Mouse (Mus musculus): ENCODE data around the gene Sgsh. TPM values are rescaled to one million over a fixed set of nuclear protein-coding genes. Genes with fewer than 3 reads are reported as not detected.

The Sgsh gene
- polyA plus RNA-seq, 1 experiment: 41.9 TPM

DNA sequence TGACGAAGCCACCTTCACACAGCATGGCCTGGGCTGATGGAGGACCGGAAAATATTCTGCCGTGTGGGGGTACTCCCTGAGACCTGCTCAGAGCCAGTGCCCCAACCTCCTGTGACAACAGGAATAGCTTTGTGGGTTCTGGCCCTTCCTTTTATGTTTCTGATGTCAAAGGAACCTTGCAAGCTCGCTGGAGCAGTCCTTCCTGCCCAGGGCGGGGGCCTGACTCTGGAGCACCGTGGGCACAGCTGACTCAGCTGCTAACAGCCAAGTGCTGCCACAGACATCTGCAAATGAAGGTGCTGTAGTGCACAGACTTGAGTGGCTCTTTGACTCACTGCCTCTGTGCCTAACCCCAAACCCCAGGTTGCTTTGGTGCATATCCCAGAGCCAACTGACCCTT lies 10.5 kb downstream of the Sgsh start:
- H3K4me3 ChIP-seq (ENCODE audit: insufficient read depth, low read length): no peak overlapping the region
- TF ChIP-seq POLR2A (IDR thresholded peaks at IDR 0.05; ENCODE audit: borderline replicate concordance, low read depth, low read length) (no peak), CTCF (IDR thresholded peaks at IDR 0.05; ENCODE audit: low read depth, low read length) (no peak)
- H3K4me1 ChIP-seq (ENCODE audit: control insufficient read depth, insufficient read depth, low read length): peaks cover 33% of the 10 kb centered on the region
- no peak overlapping the region for H3K27ac ChIP-seq (ENCODE audit: insufficient read depth, low read depth, low read length)

DNA sequence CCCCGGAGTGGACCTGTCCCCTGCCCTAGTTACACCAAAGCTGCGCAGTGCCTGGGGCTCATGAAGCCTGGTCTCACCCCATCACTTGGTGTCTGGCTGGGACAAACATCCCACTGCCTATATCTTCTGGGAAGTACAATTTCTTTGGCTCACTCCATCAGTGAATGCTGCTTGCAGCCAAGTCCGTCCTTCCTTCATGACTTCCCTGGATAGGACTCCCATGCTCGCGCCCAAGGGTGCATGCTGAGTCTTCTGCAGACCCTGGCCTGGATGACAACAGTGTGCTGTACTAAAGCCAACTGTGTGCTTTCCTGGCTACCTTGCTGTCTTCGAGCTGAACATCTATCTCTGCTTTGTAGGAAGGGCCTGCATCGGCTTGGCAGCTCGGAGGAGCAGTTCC lies 11.2 kb downstream of the Sgsh start:
- Histone ChIP-seq H3K4me1 (ENCODE audit: control insufficient read depth, insufficient read depth, low read length) (peaks cover 33% of the 10 kb centered on the region), H3K4me3 (ENCODE audit: insufficient read depth, low read length) (no peak overlapping the region), H3K27ac (ENCODE audit: insufficient read depth, low read depth, low read length) (no peak overlapping the region)
- TF ChIP-seq CTCF (IDR thresholded peaks at IDR 0.05; ENCODE audit: low read depth, low read length): no peak
- no peak for TF ChIP-seq POLR2A (IDR thresholded peaks at IDR 0.05; ENCODE audit: borderline replicate concordance, low read depth, low read length)

DNA sequence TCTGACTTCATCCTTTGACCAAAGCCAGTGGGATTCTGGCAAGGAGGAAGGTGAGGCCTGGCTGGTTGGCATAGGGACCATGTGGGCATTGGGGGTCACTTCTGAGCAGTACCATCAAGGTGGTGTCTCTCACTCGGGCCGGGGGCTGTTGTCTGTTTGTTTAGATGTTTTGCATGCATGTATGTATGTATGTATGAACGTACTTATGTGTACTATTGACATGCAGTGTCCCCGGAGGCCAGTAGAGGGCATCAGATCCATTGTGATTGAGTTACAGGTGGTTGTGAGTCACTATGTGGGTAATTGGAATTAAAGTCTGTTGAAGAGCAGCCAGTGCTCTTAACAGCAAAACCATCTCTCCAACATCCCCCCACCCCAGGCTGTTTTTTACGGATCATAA lies 15.7 kb downstream of the Sgsh start:
- Histone ChIP-seq H3K4me3 (ENCODE audit: insufficient read depth, low read length) (no peak overlapping the region), H3K4me1 (ENCODE audit: control insufficient read depth, insufficient read depth, low read length) (peaks cover 4% of the 10 kb centered on the region), H3K27ac (ENCODE audit: insufficient read depth, low read depth, low read length) (no peak overlapping the region)
- TF ChIP-seq POLR2A (IDR thresholded peaks at IDR 0.05; ENCODE audit: borderline replicate concordance, low read depth, low read length) (no peak), CTCF (IDR thresholded peaks at IDR 0.05; ENCODE audit: low read depth, low read length) (peak; percentile 20; the same call in 1 of the 2 replicates)

DNA sequence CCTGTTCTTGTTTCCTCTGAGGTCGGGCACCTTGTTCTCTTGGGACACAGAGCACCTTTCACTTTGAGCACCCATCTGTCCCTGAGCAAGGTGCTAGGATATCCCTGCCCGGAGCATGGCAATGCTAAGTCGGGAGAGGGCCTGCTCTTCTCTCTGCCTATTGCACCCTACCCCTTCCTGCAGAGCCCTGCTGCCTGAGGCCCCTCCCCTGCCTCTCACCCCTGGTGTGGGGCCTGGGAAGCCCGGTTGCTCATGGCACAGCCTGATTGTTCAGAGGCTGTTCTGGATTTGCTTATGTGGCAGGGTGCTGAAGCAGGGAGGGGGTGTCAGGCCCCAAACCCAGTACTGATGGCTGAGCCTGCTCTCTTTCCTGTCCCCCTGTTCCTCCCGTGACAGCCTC lies 16.2 kb downstream of the Sgsh start:
- TF ChIP-seq POLR2A (IDR thresholded peaks at IDR 0.05; ENCODE audit: borderline replicate concordance, low read depth, low read length) (no peak), CTCF (IDR thresholded peaks at IDR 0.05; ENCODE audit: low read depth, low read length) (no peak)
- Histone ChIP-seq H3K4me3 (ENCODE audit: insufficient read depth, low read length) (no peak overlapping the region), H3K27ac (ENCODE audit: insufficient read depth, low read depth, low read length) (no peak overlapping the region), H3K4me1 (ENCODE audit: control insufficient read depth, insufficient read depth, low read length) (no peaks in the 10 kb centered on the region)

GRCm38 (mm10) chr11:119338271-119339059 lies 16.9 kb downstream of the Sgsh start:
- H3K27ac ChIP-seq (ENCODE audit: insufficient read depth, low read depth, low read length): no peak overlapping the region
- H3K4me1 ChIP-seq (ENCODE audit: control insufficient read depth, insufficient read depth, low read length): no peaks in the 10 kb centered on the region
- TF ChIP-seq POLR2A (IDR thresholded peaks at IDR 0.05; ENCODE audit: borderline replicate concordance, low read depth, low read length): no peak
- TF ChIP-seq CTCF (IDR thresholded peaks at IDR 0.05; ENCODE audit: low read depth, low read length): no peak
- H3K4me3 ChIP-seq (ENCODE audit: insufficient read depth, low read length): no peak overlapping the region

DNA sequence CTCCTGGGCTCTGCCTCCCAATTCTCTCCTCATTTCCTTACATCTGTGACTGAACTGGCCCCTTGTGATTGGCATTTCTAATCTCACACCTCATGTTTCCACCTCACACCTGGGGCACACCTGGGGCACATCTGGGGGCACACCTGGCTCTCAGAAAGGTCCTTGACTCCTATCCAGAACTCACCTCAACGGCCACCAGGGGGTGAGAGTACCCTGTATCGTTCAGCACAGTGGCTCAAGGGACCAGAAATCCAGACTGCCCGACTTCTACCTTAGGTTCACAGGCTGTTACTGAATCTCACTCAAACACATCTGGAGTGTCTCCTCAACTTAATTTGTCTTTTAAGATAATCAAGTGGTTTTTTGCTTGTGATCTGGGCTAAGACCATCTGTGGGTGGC lies 23.4 kb downstream of the Sgsh start:
- TF ChIP-seq CTCF (IDR thresholded peaks at IDR 0.05; ENCODE audit: low read depth, low read length): no peak

GRCm38 (mm10) chr11:119330592-119330991 lies 24.7 kb downstream of the Sgsh start:
- no peaks in the 10 kb centered on the region for H3K4me1 ChIP-seq (ENCODE audit: control insufficient read depth, insufficient read depth, low read length)
- no peak for TF ChIP-seq POLR2A (IDR thresholded peaks at IDR 0.05; ENCODE audit: borderline replicate concordance, low read depth, low read length)
- TF ChIP-seq CTCF (IDR thresholded peaks at IDR 0.05; ENCODE audit: low read depth, low read length): no peak
- no peak overlapping the region for H3K27ac ChIP-seq (ENCODE audit: insufficient read depth, low read depth, low read length)
- H3K4me3 ChIP-seq (ENCODE audit: insufficient read depth, low read length): no peak overlapping the region

More for the DNA sequence above, 23.4 kb downstream of the Sgsh start:
- H3K4me1 ChIP-seq (ENCODE audit: control insufficient read depth, insufficient read depth, low read length): no peaks in the 10 kb centered on the region
- H3K27ac ChIP-seq (ENCODE audit: insufficient read depth, low read depth, low read length): no peak overlapping the region
- no peak overlapping the region for H3K4me3 ChIP-seq (ENCODE audit: insufficient read depth, low read length)

DNA sequence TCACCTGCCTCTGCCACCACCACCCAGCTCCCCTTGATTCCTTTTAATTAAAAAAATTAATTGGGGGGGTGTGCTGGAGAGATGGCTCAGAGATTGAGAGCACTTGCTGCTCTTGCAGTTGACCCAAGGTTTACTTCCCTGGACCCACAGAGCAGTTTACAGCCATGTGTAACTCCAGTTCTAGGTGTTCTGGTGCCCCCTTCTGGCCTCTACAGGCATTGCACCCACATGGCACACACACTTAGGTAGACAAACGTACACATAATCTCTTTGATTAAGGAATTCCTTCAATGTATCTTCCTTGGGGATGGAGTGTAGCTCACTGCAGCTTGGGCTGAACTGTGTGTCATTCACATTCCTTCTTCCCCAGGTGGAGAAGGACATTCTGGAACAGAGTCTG lies 30.3 kb downstream of the Sgsh start:
- no peak overlapping the region for H3K27ac ChIP-seq (ENCODE audit: insufficient read depth, low read depth, low read length)
- no peaks in the 10 kb centered on the region for H3K4me1 ChIP-seq (ENCODE audit: control insufficient read depth, insufficient read depth, low read length)
- H3K4me3 ChIP-seq (ENCODE audit: insufficient read depth, low read length): no peak overlapping the region
- no peak for TF ChIP-seq POLR2A (IDR thresholded peaks at IDR 0.05; ENCODE audit: borderline replicate concordance, low read depth, low read length)
- TF ChIP-seq CTCF (IDR thresholded peaks at IDR 0.05; ENCODE audit: low read depth, low read length): peak; percentile 37; the same call in 1 of the 2 replicates

GRCm38 (mm10) chr11:119322521-119322920 lies 32.8 kb downstream of the Sgsh start:
- TF ChIP-seq CTCF (IDR thresholded peaks at IDR 0.05; ENCODE audit: low read depth, low read length) (no peak), POLR2A (IDR thresholded peaks at IDR 0.05; ENCODE audit: borderline replicate concordance, low read depth, low read length) (no peak)
- Histone ChIP-seq H3K4me1 (ENCODE audit: control insufficient read depth, insufficient read depth, low read length) (no peaks in the 10 kb centered on the region), H3K27ac (ENCODE audit: insufficient read depth, low read depth, low read length) (no peak overlapping the region), H3K4me3 (ENCODE audit: insufficient read depth, low read length) (no peak overlapping the region)

- peaks cover 14% of the 10 kb centered on the region for H3K4me1 ChIP-seq (ENCODE audit: control insufficient read depth, insufficient read depth, low read length)
These were observed 38.6 kb downstream of the Sgsh start for GRCm38 (mm10) chr11:119316720-119317119.

More at GRCm38 (mm10) chr11:119316720-119317119, 38.6 kb downstream of the Sgsh start:
- H3K27ac ChIP-seq (ENCODE audit: insufficient read depth, low read depth, low read length): no peak overlapping the region
- no peak overlapping the region for H3K4me3 ChIP-seq (ENCODE audit: insufficient read depth, low read length)
- TF ChIP-seq POLR2A (IDR thresholded peaks at IDR 0.05; ENCODE audit: borderline replicate concordance, low read depth, low read length): no peak
- no peak for TF ChIP-seq CTCF (IDR thresholded peaks at IDR 0.05; ENCODE audit: low read depth, low read length)

Data from bone marrow macrophage, adult 2 months (primary cell).